Mouse (Mus musculus) neural tube, embryonic 13.5 days (tissue): ENCODE measurements at regions not wholly inside any gene's neighbourhood (a gene's known extent, or its start where the extent isn't known, plus 50 kb on each side); places are given as distances from the start of the nearest gene placed in this dataset.

Experiments used
- ATAC-seq: fragments of 200-750 bp; cut with Nextera tagmentation; 2 replicates; pipeline ENCODE4 v1.8.0; 2017; ENCODE audit warnings: low read depth, mild to moderate bottlenecking, moderate TSS enrichment, moderate library complexity
- H3K27ac ChIP-seq: fragments of 300-500 bp; sonication (generic); replicated peaks from 2 replicates; pipeline ENCODE4 v1.5.1; 2015; ENCODE audit warnings: moderate library complexity, mild to moderate bottlenecking, inconsistent platforms
- H3K27me3 ChIP-seq: fragments of 300-500 bp; sonication (generic); 2 replicates; pipeline ENCODE4 v1.6.1; 2015; ENCODE audit warnings: mild to moderate bottlenecking, inconsistent platforms
- H3K36me3 ChIP-seq: fragments of 300-500 bp; sonication (generic); 2 replicates; pipeline ENCODE4 v1.6.1; 2015; ENCODE audit warnings: mild to moderate bottlenecking, inconsistent platforms
- H3K4me1 ChIP-seq: fragments of 300-500 bp; sonication (generic); replicated peaks from 2 replicates; pipeline ENCODE4 v1.6.1; 2015; ENCODE audit warnings: inconsistent platforms
- H3K4me2 ChIP-seq: fragments of 300-500 bp; sonication (generic); 2 replicates; pipeline ENCODE4 v1.6.1; 2015; ENCODE audit warnings: inconsistent platforms, mild to moderate bottlenecking, moderate library complexity
- H3K4me3 ChIP-seq: fragments of 300-500 bp; sonication (generic); 2 replicates; pipeline ENCODE4 v1.5.1; 2015; ENCODE audit warnings: mild to moderate bottlenecking, inconsistent platforms
- H3K9ac ChIP-seq: fragments of 300-500 bp; sonication (generic); 2 replicates; pipeline ENCODE4 v1.6.1; 2015; ENCODE audit warnings: moderate library complexity, mild to moderate bottlenecking, inconsistent platforms
- H3K9me3 ChIP-seq: fragments of 300-500 bp; sonication (generic); 2 replicates; pipeline ENCODE4 v1.6.1; 2016; ENCODE audit warnings: inconsistent platforms
- WGBS: fragments of 180-500 bp; shearing (Covaris S2); methylation state at CpG from one replicate; pipeline ENCODE4 v1.1.7; 2015; 5-methylcytosine and 5-hydroxymethylcytosine counted together

DNA sequence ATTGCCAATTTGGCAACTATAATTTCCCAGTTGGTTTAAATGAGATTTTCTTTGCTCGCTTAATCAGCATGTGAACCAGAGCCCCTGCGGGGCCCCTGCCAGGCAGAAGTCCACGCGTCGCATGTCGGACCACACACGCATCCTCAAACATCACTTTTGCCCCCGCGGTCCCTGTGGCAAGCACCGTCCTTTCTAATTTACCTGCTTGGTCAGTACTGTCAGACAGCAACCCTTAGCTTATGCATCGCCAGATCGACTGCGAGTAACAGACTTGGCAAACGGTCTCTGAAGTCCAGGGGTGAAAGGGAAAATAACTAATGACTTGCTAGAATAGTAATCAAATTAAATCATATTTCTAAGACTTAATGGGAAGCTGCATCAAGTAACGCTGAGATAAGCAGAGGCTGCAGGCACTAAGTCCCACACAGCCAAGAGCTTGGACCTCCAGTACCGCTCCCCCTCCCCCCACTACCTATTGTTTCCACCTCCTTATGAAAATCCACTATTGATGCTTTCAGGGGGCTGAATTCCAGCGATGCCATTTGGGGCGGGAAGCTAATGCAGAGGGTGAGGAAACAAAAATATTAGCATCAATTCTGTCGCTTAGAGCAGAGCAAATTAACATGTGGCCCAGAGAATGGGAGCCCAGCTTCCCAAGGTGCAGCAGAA is 142.0 kb upstream of the Cntnap4 start:
- H3K9me3 ChIP-seq: no peaks in the 10 kb centered on the region
- H3K36me3 ChIP-seq: no peaks in the 10 kb centered on the region
- H3K27me3 ChIP-seq: no peaks in the 10 kb centered on the region
- 0 out of 2 replicates have a peak overlapping the region, but pooled peaks have one; percentile 3 for H3K4me3 ChIP-seq
- no peak overlapping the region for H3K9ac ChIP-seq
- no peak overlapping the region for H3K27ac ChIP-seq
- ATAC-seq: no peak
- H3K4me2 ChIP-seq: peak overlapping the region; percentile 42
- 48% methylated on average over 19 of the region's 19 CpGs for WGBS
- H3K4me1 ChIP-seq: peaks cover 13% of the 10 kb centered on the region

DNA sequence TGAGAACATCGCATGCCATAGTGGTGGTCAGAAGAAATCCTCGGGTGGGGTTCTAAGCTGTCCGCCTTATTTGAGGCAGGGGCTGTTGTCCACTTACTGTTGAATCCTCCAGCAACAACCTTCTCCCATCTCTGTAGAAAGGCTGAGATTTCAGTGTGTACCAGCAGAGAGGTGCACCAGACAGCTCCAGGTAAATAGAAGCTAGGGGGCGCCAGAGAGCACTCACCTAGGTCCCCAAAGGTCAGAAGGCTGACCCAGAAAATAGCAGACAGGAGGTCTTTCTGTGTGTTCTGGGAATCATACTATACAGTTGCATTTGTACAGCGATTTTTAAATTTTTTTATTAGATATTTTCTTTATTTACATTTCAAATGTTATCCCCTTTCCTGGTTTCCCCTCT is 157.9 kb upstream of the Cntnap4 start:
- H3K4me3 ChIP-seq: no peak overlapping the region
- H3K4me2 ChIP-seq: no peak overlapping the region
- ATAC-seq: no peak
- WGBS: 87% methylated on average over 5 of the region's 5 CpGs
- no peak overlapping the region for H3K27ac ChIP-seq
- H3K9me3 ChIP-seq: no peaks in the 10 kb centered on the region
- H3K27me3 ChIP-seq: no peaks in the 10 kb centered on the region
- H3K9ac ChIP-seq: no peak overlapping the region
- H3K4me1 ChIP-seq: no peaks in the 10 kb centered on the region
- no peaks in the 10 kb centered on the region for H3K36me3 ChIP-seq

DNA sequence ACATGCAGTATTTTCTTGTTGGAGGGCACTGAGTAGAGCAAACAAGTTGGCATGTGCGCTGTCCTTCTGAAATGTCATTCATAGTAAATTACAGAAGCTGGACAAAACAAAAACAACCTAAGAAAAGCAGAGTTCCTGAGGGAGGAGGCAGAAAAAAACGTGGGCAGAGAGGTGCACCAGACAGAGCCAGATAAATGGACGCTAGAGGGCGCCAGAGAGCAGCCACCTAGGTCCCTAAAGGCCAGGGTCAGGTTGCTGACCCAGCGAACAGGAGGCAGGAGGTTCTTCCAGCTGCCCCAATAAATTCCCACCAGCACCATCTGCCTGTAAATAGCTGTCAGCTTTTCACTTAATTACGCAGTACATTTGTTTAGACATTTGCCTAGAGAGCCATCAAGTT is 158.6 kb upstream of the Cntnap4 start:
- Histone ChIP-seq H3K9me3 (no peaks in the 10 kb centered on the region), H3K27ac (no peak overlapping the region), H3K36me3 (no peaks in the 10 kb centered on the region), H3K9ac (no peak overlapping the region), H3K4me1 (no peaks in the 10 kb centered on the region), H3K4me2 (no peak overlapping the region), H3K4me3 (no peak overlapping the region), H3K27me3 (no peaks in the 10 kb centered on the region)
- WGBS: 17% methylated on average over 6 of the region's 6 CpGs
- ATAC-seq: no peak

DNA sequence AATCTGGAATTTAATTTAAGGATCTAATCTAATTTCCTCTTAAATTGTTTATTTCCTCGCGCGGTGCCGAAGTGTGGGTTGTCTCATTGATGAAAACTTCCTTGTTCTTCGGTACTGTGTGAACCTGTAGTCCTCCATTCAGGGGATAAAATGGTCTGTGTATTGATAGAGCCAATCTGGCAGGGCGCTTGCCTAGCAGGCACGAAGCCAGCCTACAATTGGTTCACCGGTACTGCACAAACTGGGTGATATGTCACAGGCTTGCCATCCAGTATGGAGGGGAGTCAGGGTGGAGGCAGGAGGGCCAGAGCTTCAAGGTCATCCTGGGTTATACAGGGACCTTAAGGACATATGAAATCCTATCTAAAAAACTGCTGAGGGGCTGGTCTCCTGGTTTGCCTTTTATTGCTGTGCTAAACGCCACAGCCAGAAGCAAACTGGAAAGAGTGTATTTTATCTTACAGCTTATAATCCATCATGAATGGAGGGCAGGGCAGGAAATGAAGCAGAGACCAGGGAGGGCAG is 161.6 kb upstream of the Cntnap4 start:
- H3K4me3 ChIP-seq: no peak overlapping the region
- 72% methylated on average over 9 of the region's 9 CpGs for WGBS
- no peaks in the 10 kb centered on the region for H3K36me3 ChIP-seq
- H3K4me1 ChIP-seq: no peaks in the 10 kb centered on the region
- no peaks in the 10 kb centered on the region for H3K9me3 ChIP-seq
- no peaks in the 10 kb centered on the region for H3K27me3 ChIP-seq
- H3K27ac ChIP-seq: no peak overlapping the region
- no peak overlapping the region for H3K9ac ChIP-seq
- no peak overlapping the region for H3K4me2 ChIP-seq
- ATAC-seq: no peak

DNA sequence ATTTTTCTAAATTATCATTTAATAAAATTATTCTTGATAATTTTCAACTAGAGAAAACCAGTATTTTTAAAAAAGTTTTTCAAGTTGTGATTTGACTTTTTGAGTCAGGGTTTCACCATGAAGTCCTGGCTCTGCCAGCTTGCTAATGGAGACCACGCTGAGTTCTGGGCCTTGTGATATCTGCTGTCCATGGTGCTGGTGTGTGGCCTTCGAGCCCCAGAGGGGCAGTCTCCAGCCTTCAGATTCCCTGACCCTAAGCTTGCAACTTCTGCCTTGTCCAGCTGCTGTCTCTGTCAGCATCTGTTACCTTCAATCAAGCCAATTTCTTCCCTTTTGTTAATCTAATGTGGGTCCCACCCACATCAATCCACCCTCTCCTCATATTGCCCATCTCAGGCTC is 165.8 kb upstream of the Cntnap4 start:
- Histone ChIP-seq H3K36me3 (no peaks in the 10 kb centered on the region), H3K27me3 (no peaks in the 10 kb centered on the region), H3K4me1 (no peaks in the 10 kb centered on the region), H3K27ac (no peak overlapping the region), H3K4me2 (no peak overlapping the region), H3K9ac (no peak overlapping the region), H3K9me3 (no peaks in the 10 kb centered on the region), H3K4me3 (no peak overlapping the region)
- WGBS: 9% methylated on average over 2 of the region's 2 CpGs
- no peak for ATAC-seq

DNA sequence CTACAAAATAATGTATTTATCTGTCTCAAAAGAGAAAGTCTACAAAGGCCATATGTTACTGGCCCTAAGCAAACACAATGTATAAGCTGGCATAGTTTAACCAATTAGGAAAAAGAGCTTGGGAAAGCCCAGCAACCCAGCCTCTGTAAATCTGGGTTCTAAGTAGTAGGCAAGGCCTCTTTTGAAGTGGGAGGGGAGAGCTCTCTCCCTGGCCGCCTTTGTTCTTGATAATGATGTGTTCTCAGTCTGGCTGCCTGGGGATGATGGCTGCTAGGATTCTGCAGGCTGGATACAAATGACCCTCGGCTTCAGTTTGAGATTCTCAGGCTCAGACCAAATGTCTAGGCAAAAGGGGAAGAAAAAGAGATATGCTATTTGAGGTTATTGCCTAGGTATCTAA is 172.4 kb upstream of the Cntnap4 start:
- 15% methylated on average over 2 of the region's 2 CpGs for WGBS
- H3K9ac ChIP-seq: no peak overlapping the region
- H3K4me1 ChIP-seq: no peaks in the 10 kb centered on the region
- no peaks in the 10 kb centered on the region for H3K36me3 ChIP-seq
- H3K27ac ChIP-seq: no peak overlapping the region
- no peak for ATAC-seq
- no peak overlapping the region for H3K4me3 ChIP-seq
- no peak overlapping the region for H3K4me2 ChIP-seq
- no peaks in the 10 kb centered on the region for H3K27me3 ChIP-seq
- H3K9me3 ChIP-seq: peaks cover 4% of the 10 kb centered on the region; the same call in 1 of the 2 replicates

DNA sequence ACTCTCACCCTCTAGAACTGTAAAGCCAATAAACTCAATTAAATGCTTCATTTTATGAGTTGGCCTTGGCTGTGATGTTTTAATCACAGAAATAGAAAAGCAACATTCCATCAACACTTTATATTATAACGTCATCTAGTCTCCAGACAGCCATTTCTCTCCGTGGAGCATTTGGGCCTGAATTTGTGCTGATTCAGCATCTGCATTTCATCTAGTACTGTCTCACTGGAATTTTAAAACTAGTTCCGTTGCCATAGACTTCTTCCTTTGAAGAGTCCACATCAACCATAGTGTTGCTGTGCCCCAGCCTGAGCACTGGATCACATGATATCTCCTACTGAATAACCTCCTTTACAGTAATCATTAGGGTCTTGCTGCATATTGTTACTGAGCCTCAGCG is 179.7 kb upstream of the Cntnap4 start:
- H3K9ac ChIP-seq: no peak overlapping the region
- no peak overlapping the region for H3K4me3 ChIP-seq
- no peak overlapping the region for H3K27ac ChIP-seq
- H3K4me2 ChIP-seq: no peak overlapping the region
- WGBS: 74% methylated on average over 4 of the region's 4 CpGs
- H3K36me3 ChIP-seq: no peaks in the 10 kb centered on the region
- H3K27me3 ChIP-seq: no peaks in the 10 kb centered on the region
- H3K4me1 ChIP-seq: no peaks in the 10 kb centered on the region
- H3K9me3 ChIP-seq: peaks cover 10% of the 10 kb centered on the region; the same call in 1 of the 2 replicates
- ATAC-seq: no peak

DNA sequence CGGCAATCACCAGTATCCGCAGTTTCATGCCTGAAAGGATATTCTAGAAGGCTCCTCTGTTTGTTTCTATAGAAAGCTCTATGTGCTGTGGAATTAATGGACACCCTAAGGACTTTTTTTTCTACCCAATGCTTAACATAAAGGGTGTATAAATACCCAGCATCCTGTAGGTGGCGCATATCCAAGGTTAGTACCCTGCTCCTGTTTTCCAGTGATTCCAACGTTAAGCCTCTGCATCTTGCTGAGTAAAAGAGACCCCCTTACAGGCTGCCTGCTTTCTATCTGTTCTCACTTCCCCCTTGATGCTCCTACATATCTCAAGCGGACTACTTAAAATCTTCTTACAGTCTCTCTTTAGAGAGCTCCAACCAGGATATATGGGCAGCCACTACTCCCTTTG is 221.5 kb upstream of the Cntnap4 start:
- no peak for ATAC-seq
- Histone ChIP-seq H3K4me2 (no peak overlapping the region), H3K9ac (peak overlapping the region; percentile 27; the same call in 1 of the 2 replicates), H3K27ac (peak overlapping the region; percentile 39; the same call in 1 of the 2 replicates), H3K4me3 (no peak overlapping the region), H3K9me3 (no peaks in the 10 kb centered on the region), H3K27me3 (no peaks in the 10 kb centered on the region), H3K36me3 (no peaks in the 10 kb centered on the region), H3K4me1 (0 out of 2 replicates have a peak, but pooled peaks cover 3% of the 10 kb centered on the region)
- 29% methylated on average over 5 of the region's 5 CpGs for WGBS

DNA sequence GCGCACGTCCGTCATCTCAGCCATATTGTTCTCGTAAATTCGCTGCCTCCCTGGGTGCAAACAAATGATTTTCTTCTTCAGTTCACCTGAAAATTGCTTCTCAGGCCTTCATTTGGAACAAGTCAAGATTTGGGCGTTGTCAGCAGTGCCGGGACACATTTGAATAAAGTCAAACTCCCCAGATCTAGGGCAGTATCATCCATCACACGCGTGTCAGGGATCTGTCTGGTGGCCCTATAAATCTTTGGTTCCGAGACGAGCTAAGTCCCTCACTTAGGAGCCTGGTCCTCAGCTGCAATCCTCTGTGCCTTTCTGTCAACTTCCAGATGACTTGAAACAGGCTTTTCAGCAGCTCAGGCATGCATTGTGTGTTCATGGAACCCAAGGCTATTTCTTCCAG is 236.7 kb upstream of the Cntnap4 start:
- Histone ChIP-seq H3K9ac (no peak overlapping the region), H3K27ac (no peak overlapping the region), H3K9me3 (no peaks in the 10 kb centered on the region), H3K27me3 (no peaks in the 10 kb centered on the region), H3K4me1 (peaks cover 6% of the 10 kb centered on the region; the same call in 1 of the 2 replicates), H3K4me2 (peak overlapping the region; percentile 21; the same call in 1 of the 2 replicates), H3K36me3 (no peaks in the 10 kb centered on the region), H3K4me3 (no peak overlapping the region)
- ATAC-seq: no peak
- WGBS: 26% methylated on average over 11 of the region's 11 CpGs

DNA sequence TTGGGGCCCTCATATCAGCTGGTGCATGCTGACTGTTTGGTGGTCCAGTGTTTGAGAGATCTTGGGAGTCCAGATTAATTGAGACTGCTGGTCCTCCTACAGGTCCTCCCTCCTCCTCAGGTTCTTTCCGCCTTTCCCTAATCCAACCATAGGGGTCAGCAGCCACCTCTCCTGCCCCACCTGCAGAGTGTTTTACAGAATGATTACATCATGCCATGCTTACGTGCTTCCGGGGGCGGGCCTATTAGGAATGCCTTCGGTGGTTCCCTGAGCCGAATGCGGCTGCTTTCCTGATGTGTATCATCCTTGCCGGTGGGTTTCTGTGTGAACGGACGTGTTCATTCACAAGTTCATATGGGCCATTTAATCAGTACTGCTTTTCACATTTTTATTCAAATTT is 237.8 kb upstream of the Cntnap4 start:
- 80% methylated on average over 10 of the region's 10 CpGs for WGBS
- H3K4me1 ChIP-seq: peaks cover 6% of the 10 kb centered on the region; the same call in 1 of the 2 replicates
- no peak for ATAC-seq
- no peaks in the 10 kb centered on the region for H3K27me3 ChIP-seq
- H3K9me3 ChIP-seq: no peaks in the 10 kb centered on the region
- no peak overlapping the region for H3K4me2 ChIP-seq
- no peaks in the 10 kb centered on the region for H3K36me3 ChIP-seq
- H3K4me3 ChIP-seq: no peak overlapping the region
- H3K27ac ChIP-seq: no peak overlapping the region
- H3K9ac ChIP-seq: no peak overlapping the region

DNA sequence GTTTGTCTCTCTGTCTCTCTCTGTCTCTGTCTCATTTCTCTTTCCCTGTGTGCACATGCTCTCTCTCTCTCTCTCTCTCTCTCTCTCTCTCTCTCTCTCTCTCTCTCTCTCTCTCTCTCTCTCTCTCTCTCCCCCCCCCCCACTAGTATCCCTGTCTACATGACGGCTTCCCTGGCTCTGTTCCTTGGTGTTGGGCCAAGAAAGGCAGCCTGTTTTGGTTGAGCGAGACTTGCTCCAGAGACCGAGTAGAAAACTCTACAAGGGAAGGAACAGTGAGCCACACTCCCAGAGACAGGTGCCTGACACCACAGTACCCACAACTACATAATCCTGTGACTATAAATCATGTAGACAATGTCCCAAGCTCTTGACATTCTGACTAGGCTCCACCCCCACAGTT is 260.0 kb upstream of the Cntnap4 start:
- Histone ChIP-seq H3K36me3 (no peaks in the 10 kb centered on the region), H3K4me3 (no peak overlapping the region), H3K4me1 (no peaks in the 10 kb centered on the region), H3K9me3 (no peaks in the 10 kb centered on the region), H3K4me2 (no peak overlapping the region), H3K27ac (no peak overlapping the region), H3K27me3 (no peaks in the 10 kb centered on the region), H3K9ac (no peak overlapping the region)
- no peak for ATAC-seq
- 90% methylated on average over 3 of the region's 3 CpGs for WGBS

DNA sequence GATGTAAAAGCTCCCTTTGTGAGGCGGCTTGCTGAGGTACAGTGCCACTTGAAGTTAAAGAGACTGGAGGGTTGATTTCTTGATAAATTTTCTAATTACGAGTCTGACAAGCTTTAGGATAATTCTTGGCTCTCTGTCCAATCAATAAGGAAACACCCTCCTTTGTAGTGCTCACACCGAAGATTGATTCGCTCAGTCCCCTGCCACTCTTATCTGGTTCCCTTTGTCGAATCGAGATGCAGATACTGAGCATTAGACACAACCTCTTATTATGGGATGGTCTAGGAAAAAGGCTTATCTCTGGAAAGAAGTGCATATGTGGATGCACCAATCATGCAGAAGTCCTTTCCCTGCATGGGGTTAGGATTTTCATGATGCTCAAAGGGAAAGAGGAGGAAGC is 261.5 kb upstream of the Cntnap4 start:
- Histone ChIP-seq H3K9me3 (no peaks in the 10 kb centered on the region), H3K4me3 (no peak overlapping the region), H3K4me2 (no peak overlapping the region), H3K27ac (no peak overlapping the region), H3K4me1 (no peaks in the 10 kb centered on the region), H3K9ac (no peak overlapping the region), H3K36me3 (no peaks in the 10 kb centered on the region), H3K27me3 (no peaks in the 10 kb centered on the region)
- no peak for ATAC-seq
- 87% methylated on average over 6 of the region's 6 CpGs for WGBS

DNA sequence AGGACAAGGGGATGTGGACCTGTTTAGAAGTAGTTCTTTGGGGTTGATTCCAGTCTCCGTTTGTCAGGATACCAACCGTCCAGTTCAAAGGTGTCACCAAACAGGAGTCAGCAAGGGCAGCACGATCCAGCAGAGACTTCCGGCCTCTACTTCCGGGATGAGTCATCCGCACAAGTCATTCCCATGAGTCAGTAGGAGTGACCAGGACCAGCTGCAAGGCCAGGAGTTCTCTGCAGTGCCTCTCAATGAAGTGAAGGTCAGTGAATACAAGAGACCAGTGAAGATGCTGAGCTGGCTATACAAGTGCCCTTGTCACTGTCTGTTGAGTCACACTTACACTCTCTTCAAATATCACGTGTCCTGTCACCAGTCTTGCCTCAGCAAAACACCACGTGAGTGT is 272.8 kb upstream of the Cntnap4 start:
- no peaks in the 10 kb centered on the region for H3K27me3 ChIP-seq
- no peak overlapping the region for H3K4me2 ChIP-seq
- H3K4me1 ChIP-seq: no peaks in the 10 kb centered on the region
- H3K4me3 ChIP-seq: no peak overlapping the region
- H3K36me3 ChIP-seq: no peaks in the 10 kb centered on the region
- H3K27ac ChIP-seq: no peak overlapping the region
- 84% methylated on average over 8 of the region's 8 CpGs for WGBS
- no peaks in the 10 kb centered on the region for H3K9me3 ChIP-seq
- no peak overlapping the region for H3K9ac ChIP-seq
- no peak for ATAC-seq
